Mouse (Mus musculus) heart, adult 2 months (tissue): ENCODE measurements around the gene Kremen2. TPM values are rescaled to one million over a fixed set of nuclear protein-coding genes. Genes with fewer than 3 reads are reported as not detected.

Experiments
- DNase-seq, 2 experiments: peaks; one replicate each; pipeline ENCODE4 v3.0.0; 2021
- H3K27ac ChIP-seq: fragments of 200-600 bp; 2 replicates; pipeline ENCODE4 v1.8.1; 2022
- H3K27me3 ChIP-seq: fragments of 200-500 bp; 2 replicates; pipeline ENCODE4 v1.6.1; 2012; ENCODE audit warnings: mild to moderate bottlenecking, low read length, inconsistent platforms, mixed read lengths; ENCODE audit not compliant: control insufficient read depth, insufficient read depth
- H3K36me3 ChIP-seq: fragments of 200-500 bp; 2 replicates; pipeline ENCODE4 v1.6.1; 2012; ENCODE audit warnings: low read length, inconsistent platforms; ENCODE audit not compliant: control insufficient read depth, insufficient read depth
- H3K4me1 ChIP-seq: fragments of 200-500 bp; 2 replicates; pipeline ENCODE4 v1.6.1; 2011; ENCODE audit warnings: low read length; ENCODE audit not compliant: control insufficient read depth, insufficient read depth
- H3K4me3 ChIP-seq: fragments of 200-600 bp; 2 replicates; pipeline ENCODE4 v1.8.1; 2022
- H3K79me2 ChIP-seq: fragments of 200-500 bp; replicated peaks from 2 replicates; pipeline ENCODE4 v1.6.1; 2012; ENCODE audit warnings: mild to moderate bottlenecking, inconsistent platforms, low read length, moderate library complexity, mixed read lengths; ENCODE audit not compliant: control insufficient read depth, insufficient read depth
- H3K9ac ChIP-seq: fragments of 200-500 bp; 2 replicates; pipeline ENCODE4 v1.6.1; 2012; ENCODE audit warnings: low read depth, mild to moderate bottlenecking, control low read depth, inconsistent platforms, low read length, mixed read lengths
- CTCF ChIP-seq: fragments of 200-600 bp; IDR thresholded peaks from 2 replicates; pipeline ENCODE4 v1.8.1; 2022; ENCODE audit warnings: antibody characterized with exemption, mild to moderate bottlenecking, moderate library complexity
- EP300 ChIP-seq: fragments of 200-500 bp; IDR thresholded peaks from 2 replicates; pipeline ENCODE4 v1.6.1; 2011; ENCODE audit warnings: low read depth, low read length, control low read depth; ENCODE audit not compliant: insufficient read depth
- POLR2A ChIP-seq: fragments of 200-500 bp; IDR thresholded peaks from 2 replicates; pipeline ENCODE4 v1.6.1; 2011; ENCODE audit warnings: mild to moderate bottlenecking, low read depth, low read length, control low read depth; ENCODE audit not compliant: insufficient read depth
- WGBS: fragments of 180-500 bp; shearing (Covaris S2); methylation state at CpG from one replicate; pipeline ENCODE4 v1.1.7; 2018; 5-methylcytosine and 5-hydroxymethylcytosine counted together
- intact Hi-C: fragments of 180-260 bp; cut with DNase I; formaldehyde crosslinking; loops from one replicate; pipeline ENCODE4 v1.15.1; 2025
- polyA plus RNA-seq: library from polyadenylated mRNA; depleted of rRNA; stranded (reverse); fragments of >200 nt; gene quantifications from 2 replicates; pipeline ENCODE4 v1.2.3, GENCODE M21; 2012
- total RNA-seq, 2 experiments: library from RNA; stranded (reverse); gene quantifications; 2 replicates each; pipeline ENCODE4 v1.2.3; 2021

Kremen2 gene
- total and polyA plus RNA-seq, 3 experiments = 0.27 TPM; not detected in 2

GRCm38 (mm10) chr17:23737493-23738445, 7.9 kb downstream of the Kremen2 start:
- H3K9ac ChIP-seq = no peak overlapping the region
- H3K27me3 ChIP-seq = peaks cover 3% of the 10 kb centered on the region
- H3K27ac ChIP-seq = no peak overlapping the region
- H3K4me3 ChIP-seq = no peak overlapping the region
- 85% methylated on average over 15 of the region's 15 CpGs for WGBS
- intact Hi-C loops = no loop called here
- no peaks in the 10 kb centered on the region for H3K79me2 ChIP-seq
- H3K4me1 ChIP-seq = peaks cover 5% of the 10 kb centered on the region
- no peaks in the 10 kb centered on the region for H3K36me3 ChIP-seq
- TF ChIP-seq CTCF = peak; percentile 23; the same call in 1 of the 2 replicates
- no peak for TF ChIP-seq EP300
- no peak for TF ChIP-seq POLR2A
- DNase-seq = no peak

- Histone ChIP-seq H3K4me3 (no peak overlapping the region), H3K9ac (no peak overlapping the region), H3K79me2 (no peaks in the 10 kb centered on the region), H3K27ac (no peak overlapping the region), H3K4me1 (peaks cover 4% of the 10 kb centered on the region), H3K36me3 (no peaks in the 10 kb centered on the region), H3K27me3 (no peaks in the 10 kb centered on the region)
- intact Hi-C loops = no loop called here
- 36% methylated on average over 1 of the region's 1 CpGs for WGBS
- DNase-seq = no peak
- TF ChIP-seq EP300 (no peak), POLR2A (no peak), CTCF (no peak)
Measured at GRCm38 (mm10) chr17:23734341-23734740, 11.3 kb downstream of the Kremen2 start.

- DNase-seq = no peak
- no peak overlapping the region for H3K9ac ChIP-seq
- no peaks in the 10 kb centered on the region for H3K36me3 ChIP-seq
- no peak overlapping the region for H3K27ac ChIP-seq
- no peaks in the 10 kb centered on the region for H3K27me3 ChIP-seq
- peaks cover 3% of the 10 kb centered on the region for H3K4me1 ChIP-seq
- 31% methylated on average over 1 of the region's 1 CpGs for WGBS
- intact Hi-C loops = no loop called here
- no peak for TF ChIP-seq EP300
- no peak for TF ChIP-seq POLR2A
- no peak for TF ChIP-seq CTCF
- no peak overlapping the region for H3K4me3 ChIP-seq
- H3K79me2 ChIP-seq = no peaks in the 10 kb centered on the region
Measured at GRCm38 (mm10) chr17:23730441-23730840, 15.2 kb downstream of the Kremen2 start.

- Histone ChIP-seq H3K4me1 (peaks cover 3% of the 10 kb centered on the region), H3K27ac (peak overlapping the region; percentile 86), H3K36me3 (no peaks in the 10 kb centered on the region), H3K4me3 (peak overlapping the region; percentile 91), H3K9ac (peak overlapping the region; percentile 51), H3K27me3 (no peaks in the 10 kb centered on the region), H3K79me2 (no peaks in the 10 kb centered on the region)
- TF ChIP-seq EP300 (no peak), CTCF (peak; percentile 33), POLR2A (peak; percentile 78)
- under 1% methylated on average over 20 of the region's 20 CpGs for WGBS
- peak; percentile 83 to 90 for DNase-seq
- intact Hi-C loops = no loop called here
Measured at GRCm38 (mm10) chr17:23726758-23727142, 18.9 kb downstream of the Kremen2 start.

- peak; percentile 96 to 98 for DNase-seq
- Histone ChIP-seq H3K4me1 (peaks cover 3% of the 10 kb centered on the region), H3K27me3 (no peaks in the 10 kb centered on the region), H3K27ac (peak within 1 kb of the TSS; percentile 86), H3K79me2 (no peaks in the 10 kb centered on the region), H3K36me3 (no peaks in the 10 kb centered on the region), H3K9ac (peak within 1 kb of the TSS; percentile 71), H3K4me3 (peak within 1 kb of the TSS; percentile 91)
- intact Hi-C loops = no loop called here
- TF ChIP-seq CTCF (peak; percentile 21), POLR2A (peak; percentile 95), EP300 (no peak)
- 2% methylated on average over 73 of the region's 73 CpGs for WGBS
Measured at GRCm38 (mm10) chr17:23725999-23726757, 19.5 kb downstream of the Kremen2 start, which contains the start of gene Pkmyt1. Pkmyt1 (plus strand) TSS chr17:23726336.
